Mouse (Mus musculus) adrenal gland, adult 2 months (tissue): ENCODE measurements at regions not wholly inside any gene's neighbourhood (a gene's known extent, or its start where the extent isn't known, plus 50 kb on each side); places are given as distances from the start of the nearest gene placed in this dataset.

Experiments used
- DNase-seq: peaks from one replicate; pipeline ENCODE4 v3.0.0; 2021

- no peak for DNase-seq
These were observed 50.9 kb upstream of the Cpne4 start for GRCm38 (mm10) chr9:104496220-104496619.

DNA sequence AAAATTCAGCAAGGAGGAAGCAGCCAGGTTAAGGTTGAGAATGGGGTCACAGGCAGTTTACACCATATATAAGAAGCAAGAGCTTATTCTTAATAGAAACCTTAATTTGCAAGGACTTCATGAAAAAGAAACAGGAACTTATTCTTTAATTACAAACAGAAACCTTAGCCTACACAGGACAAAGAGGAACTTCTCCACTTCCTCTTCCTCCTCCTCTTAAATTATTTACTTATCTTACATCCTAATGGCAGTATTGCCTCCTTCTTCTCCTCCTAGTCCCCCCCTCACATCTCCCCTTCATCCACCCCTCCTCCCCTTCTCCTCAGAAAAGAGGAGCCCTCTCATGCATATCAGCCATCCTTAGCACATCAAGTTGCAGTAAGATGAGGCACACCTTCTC lies 56.4 kb upstream of the Cpne4 start:
- no peak for DNase-seq

DNA sequence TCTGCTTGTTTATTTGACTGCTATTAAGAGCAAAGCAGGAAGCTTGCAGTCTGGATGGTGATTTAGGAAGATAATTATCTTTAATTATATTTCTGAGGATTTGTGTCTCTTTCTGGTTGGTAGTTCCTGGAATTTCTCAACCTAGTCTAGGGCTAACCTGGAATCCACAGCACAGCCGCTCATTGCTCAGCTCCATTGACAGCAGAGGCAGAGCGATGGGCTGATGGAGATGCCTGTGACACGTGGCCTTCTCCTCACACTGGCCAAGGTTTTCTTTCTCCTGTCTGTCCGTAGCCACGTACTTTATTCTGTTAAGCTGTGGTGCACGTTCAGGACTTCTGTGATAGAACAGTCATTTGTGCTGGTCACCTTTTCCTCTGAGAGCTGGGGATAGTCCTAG lies 57.7 kb upstream of the Cpne4 start:
- no peak for DNase-seq

GRCm38 (mm10) chr9:104482440-104482839 lies 64.6 kb upstream of the Cpne4 start:
- no peak for DNase-seq

GRCm38 (mm10) chr9:104480683-104481082 lies 66.4 kb upstream of the Cpne4 start:
- no peak for DNase-seq

GRCm38 (mm10) chr9:104474831-104475230 lies 72.3 kb upstream of the Cpne4 start:
- DNase-seq = no peak

GRCm38 (mm10) chr9:104467238-104467637 lies 79.8 kb upstream of the Cpne4 start:
- no peak for DNase-seq

DNA sequence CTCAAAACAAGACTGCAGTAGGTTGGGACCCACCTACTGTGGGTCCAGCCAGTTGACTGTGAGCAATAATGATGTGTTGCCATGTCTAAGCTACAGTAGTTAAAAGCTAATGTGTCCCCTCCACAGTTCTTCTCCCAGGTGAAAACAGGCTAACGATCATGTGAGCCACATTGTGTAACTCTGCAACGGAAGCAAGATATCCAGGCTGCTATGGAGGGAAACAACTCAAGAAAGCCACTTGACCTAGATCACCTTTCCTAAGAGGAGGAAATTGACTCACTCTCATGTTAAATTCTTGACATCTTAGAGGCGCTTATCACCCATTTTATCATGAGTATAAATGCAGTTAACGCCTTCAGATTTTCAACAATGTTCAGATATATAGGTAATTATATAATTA lies 83.4 kb upstream of the Cpne4 start:
- no peak for DNase-seq

DNA sequence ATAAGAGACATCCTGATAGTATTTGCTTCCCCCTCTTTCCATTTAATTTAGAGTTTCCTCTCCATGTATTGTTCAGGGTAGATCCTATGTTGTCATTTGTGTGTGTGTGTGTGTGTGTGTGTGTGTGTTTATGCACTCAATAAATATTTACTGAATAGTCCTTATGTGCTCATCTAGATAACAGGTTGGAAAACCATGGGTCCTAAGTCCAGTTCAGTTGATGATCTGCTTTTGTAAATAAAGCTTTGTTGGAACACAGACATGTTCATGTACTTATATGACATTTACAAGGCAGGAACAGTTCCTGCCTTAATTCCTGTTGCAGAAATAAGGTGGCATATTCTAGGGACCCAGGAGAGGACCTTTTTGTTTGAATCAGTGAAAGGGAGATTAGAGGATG lies 87.0 kb upstream of the Cpne4 start:
- no peak for DNase-seq

GRCm38 (mm10) chr9:104457635-104458034 lies 89.5 kb upstream of the Cpne4 start:
- DNase-seq = no peak

- DNase-seq = no peak
These were observed 98.4 kb upstream of the Cpne4 start for GRCm38 (mm10) chr9:104448577-104449165.

DNA sequence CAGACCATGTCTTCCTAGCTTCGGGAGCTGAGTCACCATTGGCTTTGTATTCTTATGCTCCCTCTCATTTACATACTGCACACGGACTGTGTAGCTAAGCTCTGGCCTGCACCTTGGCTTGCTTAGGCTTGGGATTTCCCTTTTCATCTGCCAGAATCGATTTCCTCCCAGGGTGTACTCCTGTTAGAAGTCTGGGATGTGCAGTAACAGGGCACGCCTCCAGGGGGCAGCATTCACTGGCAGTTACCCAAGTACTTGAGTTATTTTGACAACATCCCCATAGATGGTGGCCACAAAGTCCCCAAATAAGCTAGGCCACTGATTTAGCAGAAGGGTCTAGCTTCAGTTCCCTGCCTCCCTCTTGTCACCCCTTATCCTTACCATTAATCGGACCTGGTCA lies 102.2 kb upstream of the Cpne4 start:
- peak; percentile 25 for DNase-seq

- no peak for DNase-seq
These were observed 103.8 kb upstream of the Cpne4 start for GRCm38 (mm10) chr9:104443236-104443635.

DNA sequence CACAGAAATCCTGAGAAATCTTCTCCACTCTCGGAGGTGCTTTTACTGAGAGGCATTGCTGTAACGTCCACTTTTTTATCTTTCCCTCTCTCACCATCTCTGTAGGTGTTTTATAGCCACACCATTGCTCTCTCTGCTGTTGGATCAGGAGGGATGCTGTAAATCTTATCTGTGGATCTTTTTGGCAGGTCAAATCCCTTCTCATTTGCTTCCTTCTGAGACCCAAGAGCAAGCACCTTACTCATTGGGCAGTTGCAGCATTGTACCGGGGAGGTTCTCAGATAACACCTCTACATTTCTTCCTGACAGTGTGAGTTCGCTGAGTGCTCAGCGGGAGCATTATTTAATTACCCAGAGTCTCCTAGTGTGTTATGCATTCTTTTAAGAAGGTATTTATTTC lies 75.5 kb upstream of the Acpp start:
- DNase-seq = no peak

DNA sequence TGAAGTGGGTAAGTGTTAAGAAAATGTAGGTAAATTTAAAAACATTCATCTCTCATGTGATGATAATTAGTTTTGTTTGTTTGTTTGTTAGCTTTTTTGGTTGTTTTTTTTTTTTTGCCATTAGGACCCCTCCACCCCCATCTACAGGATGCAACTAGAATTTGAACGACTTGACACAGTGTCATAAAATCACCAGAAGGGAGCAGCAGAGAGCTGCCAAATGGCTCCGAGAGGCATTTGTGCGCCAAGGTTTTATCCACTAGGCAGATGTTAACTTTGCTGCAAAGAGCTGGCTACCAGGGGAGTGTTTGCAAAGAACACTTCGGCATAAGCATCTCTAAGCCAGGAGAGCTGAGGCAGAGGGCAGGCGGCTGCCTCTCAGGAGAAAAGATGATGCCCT lies 72.7 kb upstream of the Acpp start:
- peak; percentile 17 for DNase-seq

- no peak for DNase-seq
These were observed 71.8 kb upstream of the Acpp start for GRCm38 (mm10) chr9:104409381-104409780.

DNA sequence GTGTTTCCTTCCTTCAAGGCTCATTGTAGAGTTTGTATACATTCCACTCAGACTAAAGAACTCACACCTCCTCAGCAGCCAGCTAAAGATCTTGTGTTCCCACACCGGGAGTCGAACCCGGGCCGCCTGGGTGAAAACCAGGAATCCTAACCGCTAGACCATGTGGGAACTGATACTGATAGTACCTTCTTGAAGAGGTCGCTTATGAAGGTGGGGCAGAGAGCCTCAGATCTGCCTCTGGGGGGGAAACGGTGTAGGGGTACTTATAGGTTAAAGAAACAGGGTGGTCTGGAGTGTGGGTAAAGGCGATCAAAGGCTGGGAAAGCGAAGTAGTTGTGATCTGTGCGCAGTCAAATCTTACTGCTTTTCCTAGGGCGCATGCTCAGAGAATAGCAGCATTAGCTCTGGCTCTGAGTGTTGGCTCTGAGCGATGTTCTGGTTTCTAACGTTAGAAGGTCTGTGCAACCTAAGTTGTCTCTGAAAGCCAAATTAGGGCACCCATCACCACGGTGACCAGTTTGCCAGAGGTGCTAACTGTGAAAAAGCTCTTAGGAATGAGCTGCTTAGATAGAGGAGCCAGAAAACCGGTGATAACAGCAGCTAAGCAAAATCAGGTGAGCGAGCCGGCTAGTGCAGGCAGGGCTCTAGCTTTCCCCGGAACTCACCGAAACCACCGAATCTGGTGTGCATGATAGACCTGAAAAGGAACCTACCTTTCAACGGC lies 71.2 kb upstream of the Acpp start:
- DNase-seq = peak; percentile 14

DNA sequence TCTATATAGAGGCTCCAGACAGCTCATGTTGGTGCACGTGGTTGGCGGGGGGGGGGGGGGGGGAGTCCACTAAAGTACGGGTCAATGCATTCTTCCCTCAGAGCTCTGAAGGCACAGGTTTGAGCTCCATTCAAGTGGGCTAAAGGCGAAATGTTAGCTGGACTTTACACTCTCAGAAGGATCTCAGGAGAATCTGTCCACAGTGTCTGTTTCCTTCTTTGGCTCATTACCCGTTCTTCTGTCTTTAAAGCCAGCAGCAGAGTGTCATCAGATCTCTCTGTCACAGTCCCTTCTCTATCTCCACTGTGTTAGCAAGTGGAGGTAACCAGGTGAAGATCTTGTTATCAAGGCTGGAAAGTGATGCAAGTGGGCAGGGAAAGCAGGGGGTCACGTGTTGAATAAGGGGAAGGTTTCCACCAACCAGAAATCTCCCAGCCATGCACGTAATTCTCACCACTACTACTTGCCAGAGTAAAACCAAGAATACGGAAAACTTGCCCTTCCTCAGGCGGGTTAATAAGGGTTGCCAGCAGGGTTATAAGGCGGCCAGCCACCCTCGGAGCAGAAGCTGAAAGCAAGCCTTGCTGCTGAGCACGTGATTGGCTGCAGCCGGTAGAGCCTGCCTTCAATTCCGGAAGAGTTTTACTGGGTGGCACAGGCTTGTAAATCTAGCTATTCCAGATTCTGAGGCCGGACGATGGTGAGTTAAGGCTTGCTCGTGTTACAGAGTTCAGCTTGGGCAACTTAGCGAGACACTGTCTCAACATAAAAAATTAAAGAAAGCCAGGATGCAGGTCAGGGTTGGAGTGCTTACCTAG lies 70.2 kb upstream of the Acpp start:
- DNase-seq = peak; percentile 30

DNA sequence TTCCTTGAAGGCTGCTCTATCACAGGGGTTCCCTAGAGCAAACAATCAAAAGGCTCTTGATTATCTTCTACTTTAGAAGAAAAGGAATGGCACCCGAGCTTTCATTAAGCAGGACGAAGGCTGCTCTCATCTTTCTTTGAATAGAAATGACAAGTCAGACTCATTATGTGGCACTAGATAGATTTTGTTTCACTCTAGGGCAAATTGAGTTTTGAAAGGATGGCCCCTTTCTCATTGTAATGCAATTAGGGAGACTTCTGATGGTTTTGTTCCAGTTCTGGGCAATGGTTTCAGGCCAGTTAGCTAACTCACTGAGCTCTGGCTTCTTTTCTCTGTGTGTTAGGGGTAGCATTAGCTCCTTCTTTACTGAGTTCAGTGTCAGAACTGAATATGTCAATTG lies 69.5 kb upstream of the Acpp start:
- no peak for DNase-seq

GRCm38 (mm10) chr9:104406491-104406890 lies 68.9 kb upstream of the Acpp start:
- DNase-seq = no peak

GRCm38 (mm10) chr9:104403863-104404262 lies 66.3 kb upstream of the Acpp start:
- DNase-seq = no peak

- no peak for DNase-seq
These were observed 64.1 kb upstream of the Acpp start for GRCm38 (mm10) chr9:104401673-104402072.

GRCm38 (mm10) chr9:104399927-104400326 lies 62.4 kb upstream of the Acpp start:
- no peak for DNase-seq
